Mouse (Mus musculus) cerebellum, postnatal 25 days (tissue): Measurements from ENCODE around the gene Nnat.
"Not testable (repeated sequence)": the region's sequence is repeated elsewhere in the genome, so short reads cannot be mapped to it uniquely, and the experiment has no call there.

Source experiments
- DNase-seq, 2 experiments: peaks; one replicate each; pipeline ENCODE4 v3.0.0; 2021; ENCODE audit warnings: mixed read lengths in 2 of 2

The Nnat gene

DNA sequence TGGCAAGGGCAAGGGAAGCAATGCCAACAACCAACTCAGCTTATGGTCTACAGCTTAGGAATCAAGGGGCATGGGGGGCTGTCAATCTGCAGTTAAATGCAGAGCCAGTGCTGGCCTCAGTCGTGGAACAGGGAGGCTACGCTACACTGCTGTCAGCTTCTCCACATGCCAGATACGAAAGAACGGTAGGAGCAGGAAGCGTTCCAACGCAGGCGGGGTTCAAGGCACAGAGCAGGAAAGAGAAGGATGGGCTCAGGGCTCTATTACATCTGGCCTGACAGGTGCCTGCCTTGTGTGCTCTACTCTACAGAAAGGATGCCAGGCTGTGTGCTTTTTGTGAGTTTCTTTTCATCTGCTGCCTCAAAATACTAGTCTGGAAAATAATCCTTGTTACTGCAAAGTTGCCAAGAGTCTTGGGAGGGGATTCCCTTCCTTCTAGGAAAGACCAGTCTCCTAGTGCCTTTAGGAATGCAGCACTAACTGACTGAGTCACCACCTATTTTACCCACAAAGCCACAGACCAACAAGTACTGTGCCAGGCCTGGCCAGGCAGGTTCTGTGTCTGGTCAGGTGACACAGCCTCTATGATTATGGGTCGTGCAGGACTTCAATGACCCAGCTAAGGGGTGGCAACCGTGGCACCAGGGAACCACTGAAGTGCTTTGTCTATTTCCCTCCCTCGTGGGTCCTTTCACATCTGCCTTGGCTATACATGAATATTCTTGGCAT is 7.6 kb upstream of the Nnat start:
- DNase-seq = peak in 1 of 2 experiments; percentile 46

GRCm38 (mm10) chr2:157556074-157556698 is 3.7 kb upstream of the Nnat start:
- DNase-seq = no peak

GRCm38 (mm10) chr2:157558051-157558450 is 1.8 kb upstream of the Nnat start:
- DNase-seq = peak; percentile 63 to 73

DNA sequence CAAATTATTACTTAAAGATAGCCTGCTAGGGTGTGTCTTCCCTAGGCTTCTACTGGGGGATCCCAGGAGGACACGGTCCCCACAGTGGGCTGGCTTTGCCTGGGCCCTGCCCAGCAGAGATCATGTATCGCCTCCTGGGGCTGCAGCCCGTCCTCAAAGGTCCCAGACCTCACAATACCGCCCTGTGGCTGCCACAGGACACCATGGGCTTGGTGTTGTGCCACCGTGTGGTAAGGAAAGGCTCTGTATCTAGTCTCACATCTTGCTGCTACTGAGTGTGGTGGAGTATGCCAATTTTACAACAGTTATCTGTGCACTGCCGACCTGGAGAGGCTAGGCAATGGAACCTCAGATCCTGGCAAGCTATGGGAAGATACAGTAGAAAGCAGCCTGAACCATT is 1.4 kb upstream of the Nnat start:
- peak; percentile 39 to 46 for DNase-seq

DNA sequence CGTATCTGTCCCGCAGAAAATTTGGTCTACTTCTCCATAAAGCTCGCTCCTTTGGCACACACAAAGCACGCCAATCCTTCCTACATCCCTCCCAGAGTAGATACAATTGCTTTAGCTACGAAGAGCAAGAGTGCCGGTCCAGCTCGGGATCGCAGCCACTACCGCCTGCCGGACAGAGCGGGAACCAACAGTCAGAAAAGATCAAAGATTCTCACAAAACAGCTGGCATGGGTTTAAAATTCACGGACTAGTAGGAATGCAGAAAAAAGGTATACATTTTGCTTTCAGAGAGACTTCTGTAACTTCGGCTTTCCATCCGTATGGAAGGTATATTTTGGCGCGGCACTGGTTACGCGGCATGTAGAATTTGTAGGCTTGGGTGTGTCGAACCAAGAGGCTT is 438 bp upstream of the Nnat start:
- no peak for DNase-seq

- no peak for DNase-seq
These were observed 424 bp downstream of the Nnat start for GRCm38 (mm10) chr2:157560302-157560701.

DNA sequence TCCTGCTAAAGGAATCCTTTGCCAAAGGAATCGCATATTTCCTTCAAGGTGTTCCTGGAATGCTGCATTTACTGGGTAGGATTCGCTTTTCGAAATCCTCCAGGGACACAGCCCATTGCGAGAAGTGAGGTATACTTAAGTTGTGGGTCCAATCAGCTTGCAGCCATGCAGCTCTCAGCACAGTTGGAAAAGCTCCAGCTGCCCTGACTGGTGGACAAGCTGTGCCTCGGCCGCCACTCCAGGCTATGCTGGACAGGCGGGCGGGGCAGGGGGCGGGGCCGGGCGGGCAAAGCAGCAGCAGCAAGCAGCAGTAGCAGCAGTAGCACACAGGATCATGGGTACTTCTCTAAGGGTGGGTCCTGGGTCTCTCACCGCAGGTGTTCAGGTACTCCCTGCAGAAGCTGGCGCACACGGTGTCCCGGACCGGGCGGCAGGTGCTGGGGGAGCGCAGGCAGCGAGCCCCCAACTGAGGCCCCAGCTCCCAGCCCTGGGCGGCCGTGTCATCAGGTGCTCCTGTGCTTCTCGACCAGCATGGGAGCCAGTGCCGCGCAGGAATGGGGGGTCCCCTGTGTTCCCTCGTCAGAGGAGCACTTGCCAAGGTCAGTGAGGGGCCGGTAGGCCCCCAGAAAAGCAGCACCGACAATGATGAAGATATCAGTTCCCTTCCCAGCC is 1.4 kb downstream of the Nnat start:
- peak; percentile 81 to 92 for DNase-seq

GRCm38 (mm10) chr2:157563031-157563430 is 3.2 kb downstream of the Nnat start:
- DNase-seq = peak in 1 of 2 experiments; percentile 50

DNA sequence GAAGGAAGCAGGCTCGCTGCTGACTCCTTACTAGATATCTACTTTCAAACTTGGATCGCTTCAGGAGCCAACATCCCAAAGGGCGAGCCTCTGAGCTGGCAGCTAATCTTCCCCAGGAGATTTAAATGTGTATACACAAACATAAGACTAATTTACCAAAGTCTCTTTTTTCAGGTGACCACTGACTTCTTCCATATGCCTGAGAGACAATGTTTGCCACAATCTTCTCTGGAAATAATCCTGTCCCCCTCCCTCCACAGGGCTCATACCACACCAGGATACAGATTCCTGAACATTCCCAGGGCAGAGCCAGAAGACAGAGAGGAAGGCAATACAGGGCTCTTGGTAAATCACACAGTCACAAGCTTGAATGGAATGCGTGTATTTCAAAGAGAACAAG is 4.8 kb downstream of the Nnat start:
- peak in 1 of 2 experiments; percentile 1 for DNase-seq

GRCm38 (mm10) chr2:157565446-157565845 is 5.6 kb downstream of the Nnat start:
- peak in 1 of 2 experiments; percentile 29 for DNase-seq

DNA sequence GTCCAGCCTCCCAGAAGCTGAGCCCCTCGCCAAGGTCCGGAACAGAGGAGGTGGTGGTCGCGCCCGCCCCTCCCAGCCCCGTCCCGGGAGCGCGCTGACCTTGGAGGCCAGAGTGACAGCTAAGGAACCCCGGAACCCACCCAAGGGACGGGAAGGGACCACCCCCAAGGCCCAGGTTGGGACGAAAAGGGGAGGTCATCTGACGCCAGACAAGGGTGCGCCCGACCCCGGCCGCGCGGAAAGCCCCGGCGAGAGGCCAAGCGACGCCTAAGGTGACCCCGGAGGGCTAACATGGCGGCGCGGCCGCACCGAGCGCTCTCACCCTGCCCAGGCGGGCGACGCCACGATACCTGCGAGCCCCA is 6.0 kb downstream of the Nnat start:
- no peak for DNase-seq

DNA sequence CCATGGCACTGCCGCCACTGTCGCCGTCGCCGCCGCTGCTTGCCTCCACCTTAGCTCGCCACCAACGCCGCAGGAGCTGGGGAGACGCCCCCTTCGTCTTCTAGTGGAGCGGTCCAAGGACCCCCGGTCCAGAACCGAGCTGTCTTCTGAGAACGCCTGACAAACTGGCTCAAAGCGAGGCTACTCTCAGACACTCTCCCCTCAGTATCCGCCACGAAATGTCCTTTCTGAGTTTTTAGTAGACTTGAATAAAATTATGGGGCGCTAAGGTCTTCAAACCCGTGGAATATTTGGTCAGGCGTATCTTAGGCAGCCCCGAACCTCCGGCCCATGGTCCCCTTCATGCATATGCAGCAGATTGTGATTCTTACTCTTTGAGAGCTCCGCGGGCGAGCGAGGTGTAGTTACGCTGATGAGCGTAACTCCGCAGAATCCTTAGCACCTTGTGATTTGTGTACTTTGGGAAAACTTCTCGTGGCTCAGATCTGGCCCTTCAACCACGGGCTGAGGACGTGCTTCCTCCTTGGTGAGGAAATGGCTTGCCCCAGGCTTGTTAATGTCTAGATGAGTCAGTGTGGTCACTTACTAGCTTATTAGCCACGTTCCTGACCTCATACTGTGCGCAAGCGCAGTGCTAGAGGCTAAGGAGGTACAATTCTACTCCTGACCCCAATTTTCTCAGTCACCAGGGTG is 6.5 kb downstream of the Nnat start:
- DNase-seq = peak; percentile 90 to 92

- no peak for DNase-seq
These were observed 7.5 kb downstream of the Nnat start for GRCm38 (mm10) chr2:157567235-157567961.

GRCm38 (mm10) chr2:157568881-157569280 is 9.0 kb downstream of the Nnat start:
- DNase-seq = no peak

GRCm38 (mm10) chr2:157569796-157570485 is 10.1 kb downstream of the Nnat start:
- DNase-seq = peak; percentile 52 to 77

GRCm38 (mm10) chr2:157571224-157571832 is 11.4 kb downstream of the Nnat start, which contains the start of gene Blcap:
Gene Blcap (minus strand): TSS chr2:157571274.
- DNase-seq = peak; percentile 55 to 66

- no peak for DNase-seq
These were observed 12.9 kb downstream of the Nnat start for GRCm38 (mm10) chr2:157572786-157573185.

DNA sequence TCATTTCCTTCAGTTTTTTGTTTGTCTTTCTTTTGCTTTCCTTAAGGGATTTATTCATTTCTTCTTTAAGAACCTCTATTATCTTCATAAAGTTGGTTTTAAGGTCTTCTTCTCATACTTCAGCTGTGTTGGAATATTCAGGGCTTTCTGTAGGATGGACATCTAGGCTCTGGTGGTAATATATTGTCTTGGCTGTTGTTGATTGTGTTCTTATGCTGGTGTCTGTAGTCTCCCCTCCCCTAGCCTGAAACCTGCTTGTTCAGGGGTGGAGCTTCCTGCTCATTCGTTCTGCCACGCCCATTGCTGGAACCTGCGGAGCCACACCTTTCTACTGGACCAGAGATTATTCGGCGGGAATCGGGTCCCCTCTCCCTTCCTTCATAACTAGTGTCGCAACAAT is 25.5 kb downstream of the Nnat start:
- DNase-seq = not testable (repeated sequence)

DNA sequence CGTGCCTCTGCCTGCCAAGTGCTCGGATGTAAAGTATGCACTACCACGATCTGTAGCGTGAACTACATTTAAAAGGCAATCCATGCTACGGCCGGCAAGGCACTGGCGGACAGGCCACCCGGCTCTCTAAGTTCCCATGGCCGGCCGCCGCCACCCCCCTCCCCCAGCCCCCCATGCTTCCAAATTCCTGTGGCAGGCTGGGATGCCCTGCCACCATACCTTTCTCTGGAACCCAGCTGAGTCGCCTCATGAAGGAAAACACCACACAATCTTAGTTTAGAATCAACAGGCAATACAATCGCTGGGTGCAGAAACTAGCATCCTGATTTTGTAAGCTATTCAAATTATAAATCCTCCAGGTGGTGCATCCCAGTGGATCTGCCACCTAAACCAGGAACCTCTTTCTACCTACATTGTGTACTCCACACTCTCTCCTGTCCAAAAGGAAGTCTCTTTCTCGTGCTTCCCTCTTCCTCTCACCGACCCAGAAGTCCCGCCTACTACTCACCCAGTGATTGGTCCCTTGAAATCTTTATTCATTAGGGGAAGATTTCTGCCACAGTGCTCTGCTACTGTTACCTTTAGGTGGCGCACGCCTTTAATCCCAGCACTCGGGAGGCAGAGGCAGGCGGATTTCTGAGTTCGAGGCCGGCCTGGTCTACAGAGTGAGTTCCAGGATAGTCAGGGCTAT is 37.1 kb downstream of the Nnat start:
- DNase-seq = no peak

DNA sequence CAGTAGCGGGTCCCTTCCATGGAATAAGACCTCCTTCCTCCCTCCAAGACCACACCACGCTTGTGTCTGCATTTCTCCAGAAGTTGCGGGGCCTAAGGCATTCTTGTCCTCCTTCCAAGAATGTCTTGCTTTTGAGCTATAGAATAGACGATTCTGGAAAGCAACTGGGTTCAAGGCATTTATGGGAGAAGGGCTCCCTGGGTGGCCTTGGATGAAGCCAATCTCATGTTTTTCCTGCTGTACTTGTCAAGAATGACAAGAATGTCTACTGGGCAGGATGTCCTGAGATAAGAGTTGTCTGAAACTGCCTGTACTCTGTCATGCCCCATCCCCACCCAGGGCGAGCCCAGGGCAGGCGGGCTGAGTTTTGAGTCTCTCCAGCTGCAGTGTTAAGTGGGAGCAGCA is 41.6 kb downstream of the Nnat start:
- no peak for DNase-seq
